Mouse (Mus musculus): Measurements from ENCODE around the gene Doc2b. TPM values are rescaled to one million over a fixed set of nuclear protein-coding genes. Genes with fewer than 3 reads are reported as not detected.

Gene Doc2b
- total and polyA plus RNA-seq, 3 experiments = not detected

GRCm38 (mm10) chr11:75811900-75812299 is 16.1 kb upstream of the Doc2b start:
- no peak overlapping the region for H3K27ac ChIP-seq (ENCODE audit: insufficient read depth, low read depth)
- no peak overlapping the region for H3K4me3 ChIP-seq (replicated peaks in 1 of 3; ENCODE audit: low read depth in 2 of 3, low read length in 2 of 3, poor library complexity in 1 of 3)
- dilution Hi-C loops (cut with MboI; ENCODE audit: extremely low pct_ligation_motif_present, extremely low pct_unique_long_range_greater_than_20kb, low sequenced_read_pairs) = no loop called here
- peaks cover 0 to 1% of the 10 kb centered on the region in 2 experiments; a peak in 2 of 4 replicates for H3K4me1 ChIP-seq (ENCODE audit: control insufficient read depth in 1 of 2, insufficient read depth in 2 of 2)
- TF ChIP-seq CHD2 (IDR thresholded peaks at IDR 0.05; ENCODE audit: low read length) = no peak
- TF ChIP-seq JUN (IDR thresholded peaks at IDR 0.05; ENCODE audit: insufficient read depth, low read depth, low read length) = no peak
- TF ChIP-seq KAT2A (IDR thresholded peaks at IDR 0.05; ENCODE audit: insufficient replicate concordance, low read length) = no peak
- no peak for TF ChIP-seq ZNF384 (IDR thresholded peaks at IDR 0.05; ENCODE audit: low read depth, low read length)
- TF ChIP-seq USF1 (IDR thresholded peaks at IDR 0.05; ENCODE audit: low read depth, low read length) = no peak
- TF ChIP-seq MEF2A (IDR thresholded peaks at IDR 0.05; ENCODE audit: borderline replicate concordance, low read depth, low read length) = no peak
- TF ChIP-seq ZMIZ1 (IDR thresholded peaks at IDR 0.05; ENCODE audit: low read depth, low read length) = no peak
- TF ChIP-seq RAD21 (IDR thresholded peaks at IDR 0.05; ENCODE audit: low read depth, low read length) = no peak
- TF ChIP-seq MAFK (IDR thresholded peaks at IDR 0.05; ENCODE audit: insufficient replicate concordance, low read length) = no peak
- TF ChIP-seq MXI1 (IDR thresholded peaks at IDR 0.05; ENCODE audit: low read depth, low read length) = no peak
- H3K4me2 ChIP-seq (ENCODE audit: insufficient read depth, low read depth, poor library complexity, severe bottlenecking) = no peak overlapping the region
- H3K27me3 ChIP-seq (replicated peaks) = peaks cover 31% of the 10 kb centered on the region
- no peaks in the 10 kb centered on the region for H3K79me2 ChIP-seq (replicated peaks; ENCODE audit: control insufficient read depth, extremely low read depth, insufficient read depth, poor library complexity, severe bottlenecking)
- no peaks in the 10 kb centered on the region for H3K36me3 ChIP-seq (replicated peaks in 1 of 2; ENCODE audit: control insufficient read depth in 1 of 2, insufficient read depth in 1 of 2, low read length in 1 of 2)
- no peak for DNase-seq (ENCODE audit: extremely low read depth)
- H3K9me3 ChIP-seq (replicated peaks; ENCODE audit: low read length) = no peaks in the 10 kb centered on the region
- H3K9ac ChIP-seq (ENCODE audit: insufficient read depth, low read depth) = no peak overlapping the region
- in situ Hi-C loops (cut with MboI; ENCODE audit: low pct_ligation_motif_present, low pct_unique_long_range_greater_than_20kb, low sequenced_read_pairs) = no loop called here

- Histone ChIP-seq H3K79me2 (replicated peaks; ENCODE audit: control insufficient read depth, extremely low read depth, insufficient read depth, poor library complexity, severe bottlenecking) (no peaks in the 10 kb centered on the region), H3K4me2 (ENCODE audit: insufficient read depth, low read depth, poor library complexity, severe bottlenecking) (no peak overlapping the region), H3K4me3 (replicated peaks in 1 of 3; ENCODE audit: low read depth in 2 of 3, low read length in 2 of 3, poor library complexity in 1 of 3) (no peak overlapping the region), H3K9ac (ENCODE audit: insufficient read depth, low read depth) (no peak overlapping the region), H3K9me3 (replicated peaks; ENCODE audit: low read length) (no peaks in the 10 kb centered on the region), H3K36me3 (replicated peaks in 1 of 2; ENCODE audit: control insufficient read depth in 1 of 2, insufficient read depth in 1 of 2, low read length in 1 of 2) (no peaks in the 10 kb centered on the region), H3K4me1 (ENCODE audit: control insufficient read depth in 1 of 2, insufficient read depth in 2 of 2) (no peaks in the 10 kb centered on the region), H3K27ac (ENCODE audit: insufficient read depth, low read depth) (no peak overlapping the region), H3K27me3 (replicated peaks) (peaks cover 32% of the 10 kb centered on the region)
- dilution Hi-C loops (cut with MboI; ENCODE audit: extremely low pct_ligation_motif_present, extremely low pct_unique_long_range_greater_than_20kb, low sequenced_read_pairs) = no loop called here
- TF ChIP-seq ZNF384 (IDR thresholded peaks at IDR 0.05; ENCODE audit: low read depth, low read length) (no peak), TBP (conservative IDR thresholded peaks at IDR 0.05; ENCODE audit: low read depth, low read length) (no peak), ELF1 (IDR thresholded peaks at IDR 0.05; ENCODE audit: low read depth, low read length) (no peak), RAD21 (IDR thresholded peaks at IDR 0.05; ENCODE audit: low read depth, low read length) (no peak), NRF1 (IDR thresholded peaks at IDR 0.05; ENCODE audit: low read depth, low read length) (no peak), EP300 (IDR thresholded peaks at IDR 0.05; ENCODE audit: low read length) (no peak), KAT2A (IDR thresholded peaks at IDR 0.05; ENCODE audit: insufficient replicate concordance, low read length) (no peak), HCFC1 (IDR thresholded peaks at IDR 0.05; ENCODE audit: low read depth, low read length) (no peak), POLR2A (IDR thresholded peaks at IDR 0.05; ENCODE audit: low read depth, low read length) (no peak), ETS1 (conservative IDR thresholded peaks at IDR 0.05; ENCODE audit: low read depth, low read length) (no peak), UBTF (IDR thresholded peaks at IDR 0.05; ENCODE audit: low read depth, low read length) (no peak), BHLHE40 (IDR thresholded peaks at IDR 0.05; ENCODE audit: low read depth, low read length) (no peak)
- no peak for DNase-seq (ENCODE audit: extremely low read depth)
- in situ Hi-C loops (cut with MboI; ENCODE audit: low pct_ligation_motif_present, low pct_unique_long_range_greater_than_20kb, low sequenced_read_pairs) = no loop called here
Measured at GRCm38 (mm10) chr11:75810526-75810925, 14.7 kb upstream of the Doc2b start.
